Comparison of ENCODE assay signal across 8 mouse cellular contexts in the genomic region with DNA sequence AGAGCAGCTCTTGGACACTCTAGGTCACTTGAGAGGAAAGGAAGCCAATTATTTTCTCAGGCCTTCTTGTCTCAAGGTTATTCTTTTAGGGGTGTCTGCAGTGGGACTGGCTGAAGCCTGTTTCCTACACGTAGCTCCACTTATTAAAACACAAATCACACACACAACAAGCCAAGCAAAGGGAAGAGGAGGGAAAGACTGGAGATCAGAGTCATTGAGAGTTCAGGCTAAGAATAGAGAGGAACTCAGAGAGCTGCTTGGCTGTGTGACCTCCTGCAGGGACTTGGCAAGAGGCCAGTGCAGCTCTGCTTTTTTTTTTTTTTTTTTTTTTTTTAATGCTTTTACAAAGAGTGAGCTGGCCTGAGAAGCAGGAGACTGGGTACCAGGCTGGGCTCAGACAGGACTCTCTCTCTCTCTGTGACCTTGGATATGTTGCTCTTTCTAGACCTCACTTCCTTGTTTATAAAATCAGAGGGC. TPM values are rescaled to one million over a fixed set of nuclear protein-coding genes. Genes with fewer than 3 reads are reported as not detected.
DNase-seq lines count a peak whose midpoint lies in the region; ATAC-seq lines count a peak whose summit lies in the region.
"Not testable (repeated sequence)": the region's sequence is repeated elsewhere in the genome, so short reads cannot be mapped to it uniquely, and the experiment has no call there.

No protein-coding gene starts in this region.

- WGBS in kidney, embryonic 15.5 days: 29% methylated on average over 1 of the region's 1 CpGs
- 32% methylated on average over 1 of the region's 1 CpGs for WGBS in liver, embryonic 11.5 days
- WGBS in midbrain, embryonic 16.5 days: 5% methylated on average over 1 of the region's 1 CpGs

- H3K4me2 ChIP-seq in kidney, embryonic 15.5 days; liver, embryonic 11.5 days; midbrain, embryonic 16.5 days (ENCODE audit: low read length): not testable (repeated sequence)

- H3K27me3 ChIP-seq in kidney, embryonic 15.5 days; liver, embryonic 11.5 days (replicated peaks; ENCODE audit: control insufficient read depth, insufficient read depth, low read length); midbrain, embryonic 16.5 days (ENCODE audit: control insufficient read depth, insufficient read depth, low read depth, low read length): not testable (repeated sequence)

- peak; percentile 33 for DNase-seq in R1 (ENCODE audit: low read depth, low spot score)
- DNase-seq in cerebellum, postnatal 10 days: peak; percentile 85 to 86
- peak; percentile 5 for DNase-seq in forelimb bud, embryonic 11.5 days (ENCODE audit: low read depth, low spot score)
- peak; percentile 60 to 66 for DNase-seq in heart, postnatal 10 days
- DNase-seq in liver, embryonic 11.5 days (ENCODE audit: low spot score): not testable (repeated sequence)
- DNase-seq in testis, postnatal 10 days (ENCODE audit: low spot score): peak; percentile 73

- intact Hi-C loops in heart, postnatal 10 days (cut with DNase I): not testable (repeated sequence)

- H3K9me3 ChIP-seq in kidney, embryonic 15.5 days (replicated peaks); liver, embryonic 11.5 days (ENCODE audit: control insufficient read depth, low read length); midbrain, embryonic 16.5 days (replicated peaks; ENCODE audit: control insufficient read depth, low read length, poor library complexity, severe bottlenecking): not testable (repeated sequence)

- not testable (repeated sequence) for H3K4me3 ChIP-seq in kidney, embryonic 15.5 days (replicated peaks); liver, embryonic 11.5 days (ENCODE audit: low read depth, low read length); midbrain, embryonic 16.5 days (ENCODE audit: low read depth, low read length)

- H3K4me1 ChIP-seq in kidney, embryonic 15.5 days: peaks cover 13% of the 10 kb centered on the region
- H3K4me1 ChIP-seq in liver, embryonic 11.5 days (replicated peaks; ENCODE audit: control insufficient read depth, insufficient read depth, low read length); midbrain, embryonic 16.5 days (ENCODE audit: control insufficient read depth, insufficient read depth, low read length): not testable (repeated sequence)

- peak overlapping the region; percentile 82 for H3K27ac ChIP-seq in kidney, embryonic 15.5 days
- not testable (repeated sequence) for H3K27ac ChIP-seq in liver, embryonic 11.5 days (ENCODE audit: low read depth, low read length)
- H3K27ac ChIP-seq in midbrain, embryonic 16.5 days (ENCODE audit: low read length): 0 out of 2 replicates have a peak overlapping the region, but pooled peaks have one; percentile 38

- ATAC-seq in kidney, embryonic 15.5 days (replicated peaks; ENCODE audit: low FRiP score): peak; percentile 82
- peak; percentile 54 for ATAC-seq in liver, embryonic 11.5 days (replicated peaks; ENCODE audit: low FRiP score)
- ATAC-seq in midbrain, embryonic 16.5 days: peak; percentile 85

- H3K9ac ChIP-seq in kidney, embryonic 15.5 days; liver, embryonic 11.5 days (ENCODE audit: low read depth, low read length); midbrain, embryonic 16.5 days (ENCODE audit: low read depth, low read length): not testable (repeated sequence)

- not testable (repeated sequence) for H3K36me3 ChIP-seq in kidney, embryonic 15.5 days; liver, embryonic 11.5 days (ENCODE audit: control insufficient read depth, insufficient read depth, low read length); midbrain, embryonic 16.5 days (ENCODE audit: control insufficient read depth, insufficient read depth, low read length)

RNA-seq across cellular contexts. Expression of gene Upb1, which starts 36.7 kb away (rescaled TPM):
- total RNA-seq in heart, postnatal 10 days (2021): under 1 TPM; 0.17 to 0.24 TPM
- 1.6 and 1.8 TPM in 2 replicates for polyA plus RNA-seq in kidney, embryonic 15.5 days (2015; fragmentation: Nextera tagmentation; extraction: Ambion mirVana)
- polyA plus RNA-seq in liver, embryonic 11.5 days (2014; fragmentation: Nextera tagmentation; extraction: Ambion mirVana): 5.5 and 5.7 TPM in 2 replicates
- 0.41 and 0.42 TPM in 2 replicates for polyA plus RNA-seq in midbrain, embryonic 16.5 days (2015; fragmentation: Nextera tagmentation; extraction: Ambion mirVana)

RNA-seq across cellular contexts. Expression of gene Adora2a, which starts 47.6 kb away (rescaled TPM):
- 10 to 100 TPM; 18.7 to 18.9 TPM for total RNA-seq in heart, postnatal 10 days (2021)
- polyA plus RNA-seq in kidney, embryonic 15.5 days (2015; fragmentation: Nextera tagmentation; extraction: Ambion mirVana): 4.6 and 6.5 TPM in 2 replicates
- 5.1 and 6.0 TPM in 2 replicates for polyA plus RNA-seq in liver, embryonic 11.5 days (2014; fragmentation: Nextera tagmentation; extraction: Ambion mirVana)
- polyA plus RNA-seq in midbrain, embryonic 16.5 days (2015; fragmentation: Nextera tagmentation; extraction: Ambion mirVana): 3.7 and 3.8 TPM in 2 replicates
